Mouse (Mus musculus) liver, embryonic 16.5 days (tissue): ENCODE results near the gene Hs3st4. TPM values are rescaled to one million over a fixed set of nuclear protein-coding genes. Genes with fewer than 3 reads are reported as not detected.

Experiments used
- ATAC-seq: fragments of 200-750 bp; cut with Nextera tagmentation; 2 replicates; pipeline ENCODE4 v1.8.0; 2017; ENCODE audit warnings: low read depth, mild to moderate bottlenecking, moderate number of reproducible peaks, moderate library complexity
- H3K27ac ChIP-seq: fragments of 300-500 bp; sonication (generic); 2 replicates; pipeline ENCODE4 v1.5.1; 2014; ENCODE audit warnings: mild to moderate bottlenecking, low read length
- H3K27me3 ChIP-seq: fragments of 300-500 bp; sonication (generic); 2 replicates; pipeline ENCODE4 v1.6.1; 2014; ENCODE audit warnings: low read depth, low read length, mixed read lengths; ENCODE audit not compliant: control insufficient read depth, insufficient read depth
- H3K36me3 ChIP-seq: fragments of 300-500 bp; sonication (generic); 2 replicates; pipeline ENCODE4 v1.6.1; 2014; ENCODE audit warnings: mild to moderate bottlenecking; ENCODE audit not compliant: control insufficient read depth, insufficient read depth
- H3K4me1 ChIP-seq: fragments of 300-500 bp; sonication (generic); 2 replicates; pipeline ENCODE4 v1.6.1; 2014; ENCODE audit warnings: low read depth, low read length, mixed read lengths; ENCODE audit not compliant: control insufficient read depth
- H3K4me2 ChIP-seq: fragments of 300-500 bp; sonication (generic); 2 replicates; pipeline ENCODE4 v1.6.1; 2014; ENCODE audit warnings: low read depth, low read length, mixed read lengths
- H3K4me3 ChIP-seq: fragments of 300-500 bp; sonication (generic); 2 replicates; pipeline ENCODE4 v1.5.1; 2014; ENCODE audit warnings: low read depth, mild to moderate bottlenecking, low read length
- H3K9ac ChIP-seq: fragments of 300-500 bp; sonication (generic); 2 replicates; pipeline ENCODE4 v1.6.1; 2014; ENCODE audit warnings: low read depth, low read length
- H3K9me3 ChIP-seq: fragments of 300-500 bp; sonication (generic); replicated peaks from 2 replicates; pipeline ENCODE4 v1.6.1; 2016; ENCODE audit warnings: low read length; ENCODE audit not compliant: control insufficient read depth
- polyA plus RNA-seq: library from polyadenylated mRNA; unstranded; fragments of >200 nt; fragmentation: Nextera tagmentation; extraction: Ambion mirVana; gene quantifications from 2 replicates; pipeline ENCODE4 v1.2.1, GENCODE M21; 2015

Hs3st4 gene
- polyA plus RNA-seq, 1 experiment from 2014 or later: not detected

DNA sequence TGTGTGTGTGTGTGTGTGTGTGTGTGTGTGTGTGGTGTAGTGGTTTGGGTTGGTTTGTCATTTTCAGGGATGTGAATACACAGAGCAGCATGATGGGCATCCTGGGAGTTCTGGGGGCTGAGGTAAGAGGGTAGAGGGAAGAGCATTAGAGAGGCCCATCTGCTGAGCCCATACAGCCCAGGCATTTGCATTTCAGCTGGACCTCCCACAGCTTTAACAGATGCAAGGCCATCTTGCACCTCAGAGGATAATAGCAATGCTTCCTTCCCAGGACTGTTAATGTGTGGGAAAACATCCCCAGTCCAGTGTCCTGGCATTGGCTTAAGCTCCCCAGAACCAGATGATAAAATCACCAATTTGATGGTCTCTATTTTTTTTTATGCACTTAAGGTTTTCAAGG is 444.3 kb downstream of the Hs3st4 start:
- no peaks in the 10 kb centered on the region for H3K9me3 ChIP-seq
- H3K27ac ChIP-seq: no peak overlapping the region
- no peak for ATAC-seq
- H3K4me1 ChIP-seq: no peaks in the 10 kb centered on the region
- no peaks in the 10 kb centered on the region for H3K27me3 ChIP-seq
- no peak overlapping the region for H3K4me3 ChIP-seq
- H3K4me2 ChIP-seq: no peak overlapping the region
- H3K36me3 ChIP-seq: no peaks in the 10 kb centered on the region
- H3K9ac ChIP-seq: no peak overlapping the region
